Mouse (Mus musculus) liver, postnatal 0 days (tissue): ENCODE data around the gene Rbm47. TPM values are rescaled to one million over a fixed set of nuclear protein-coding genes. Genes with fewer than 3 reads are reported as not detected.

Experiments used
- ATAC-seq: fragments of 200-750 bp; cut with Nextera tagmentation; 2 replicates; pipeline ENCODE4 v1.8.0; 2017; ENCODE audit warnings: mild to moderate bottlenecking, moderate library complexity
- DNase-seq: peaks from one replicate; pipeline ENCODE4 v3.0.0-alpha.2; 2016
- H3K27ac ChIP-seq: fragments of 300-500 bp; sonication (generic); 2 replicates; pipeline ENCODE4 v1.5.1; 2014; ENCODE audit warnings: antibody characterized with exemption, moderate library complexity, mild to moderate bottlenecking, low read depth
- H3K27me3 ChIP-seq: fragments of 300-500 bp; sonication (generic); 2 replicates; pipeline ENCODE4 v1.6.1; 2014; ENCODE audit warnings: low read length, control low read depth, mixed read lengths; ENCODE audit not compliant: insufficient read depth
- H3K36me3 ChIP-seq: fragments of 300-500 bp; sonication (generic); replicated peaks from 2 replicates; pipeline ENCODE4 v1.6.1; 2014; ENCODE audit warnings: mild to moderate bottlenecking, control low read depth, low read length, moderate library complexity, mixed read lengths; ENCODE audit not compliant: insufficient read depth
- H3K4me1 ChIP-seq: fragments of 300-500 bp; sonication (generic); 2 replicates; pipeline ENCODE4 v1.6.1; 2014; ENCODE audit warnings: antibody characterized with exemption, mild to moderate bottlenecking, control low read depth; ENCODE audit not compliant: insufficient read depth
- H3K4me2 ChIP-seq: fragments of 300-500 bp; sonication (generic); 2 replicates; pipeline ENCODE4 v1.6.1; 2014; ENCODE audit warnings: low read depth, mild to moderate bottlenecking, low read length, moderate library complexity, mixed read lengths
- H3K4me3 ChIP-seq: fragments of 300-500 bp; sonication (generic); 2 replicates; pipeline ENCODE4 v1.5.1; 2014; ENCODE audit warnings: low read depth, low read length
- H3K9ac ChIP-seq: fragments of 300-500 bp; sonication (generic); replicated peaks from 2 replicates; pipeline ENCODE4 v1.6.1; 2014; ENCODE audit warnings: mild to moderate bottlenecking, moderate library complexity
- H3K9me3 ChIP-seq: fragments of 300-500 bp; sonication (generic); 2 replicates; pipeline ENCODE4 v1.6.1; 2016; ENCODE audit warnings: mild to moderate bottlenecking, control low read depth, low read length, mixed read lengths
- CTCF ChIP-seq: sonication (generic); IDR thresholded peaks from 2 replicates; pipeline ENCODE4 v1.5.1; 2016; ENCODE audit warnings: antibody characterized with exemption, low read depth
- EP300 ChIP-seq: IDR thresholded peaks from 2 replicates; pipeline ENCODE4 v1.6.1; 2016; ENCODE audit warnings: antibody characterized with exemption, low read depth, mild to moderate bottlenecking
- WGBS: fragments of 180-500 bp; shearing (Covaris S2); extraction: QIAGEN DNeasy Blood & Tissue Kit; methylation state at CpG from one replicate; pipeline ENCODE4 v1.1.7; 2014; ENCODE audit not compliant: insufficient replicate concordance; 5-methylcytosine and 5-hydroxymethylcytosine counted together
- polyA plus RNA-seq: library from polyadenylated mRNA; unstranded; fragments of >200 nt; fragmentation: Nextera tagmentation; extraction: Ambion mirVana; gene quantifications from 2 replicates; pipeline ENCODE4 v1.2.1, GENCODE M21; 2015

Gene Rbm47
- polyA plus RNA-seq, 1 experiment from 2014 or later = 22.8 TPM

DNA sequence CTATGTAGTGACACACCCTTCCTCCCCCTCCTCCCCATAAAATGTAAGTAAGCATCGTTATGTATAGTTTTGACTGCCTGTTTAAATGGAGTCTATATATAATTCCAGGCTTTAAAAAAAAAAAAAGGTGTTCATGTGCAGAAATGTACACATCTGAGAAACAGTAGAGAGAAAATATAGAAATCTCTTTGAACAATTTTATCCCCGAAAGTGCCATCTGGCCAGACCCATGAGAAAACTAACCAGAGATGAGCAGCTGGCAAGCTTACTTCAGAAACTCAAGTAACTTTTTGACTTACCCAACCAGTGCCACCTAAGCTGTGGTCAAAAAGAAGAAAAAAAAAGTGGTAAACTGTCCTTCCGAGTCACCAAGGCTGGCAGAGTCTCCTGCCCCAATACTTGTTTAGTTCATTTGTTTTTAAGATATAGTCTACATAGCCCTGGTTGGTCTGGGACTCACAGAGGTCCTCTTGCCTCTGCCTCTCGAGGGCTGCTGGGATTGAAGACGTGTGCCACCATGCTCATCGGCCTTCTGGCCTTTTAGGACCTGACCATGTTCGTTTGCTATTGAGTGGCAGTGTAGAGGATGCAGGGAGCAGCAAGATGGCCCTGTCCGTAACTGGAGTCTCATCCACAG lies 4.3 kb downstream of the Rbm47 start:
- no peak for TF ChIP-seq CTCF
- TF ChIP-seq EP300 = no peak
- Histone ChIP-seq H3K9ac (no peak overlapping the region), H3K4me1 (peaks cover 10% of the 10 kb centered on the region), H3K27ac (no peak overlapping the region; the same call in 1 of the 2 replicates), H3K4me3 (no peak overlapping the region), H3K27me3 (no peaks in the 10 kb centered on the region), H3K4me2 (no peak overlapping the region), H3K36me3 (no peaks in the 10 kb centered on the region), H3K9me3 (no peaks in the 10 kb centered on the region)
- ATAC-seq (no peak), DNase-seq (no peak)
- 77% methylated on average over 8 of the region's 8 CpGs for WGBS

DNA sequence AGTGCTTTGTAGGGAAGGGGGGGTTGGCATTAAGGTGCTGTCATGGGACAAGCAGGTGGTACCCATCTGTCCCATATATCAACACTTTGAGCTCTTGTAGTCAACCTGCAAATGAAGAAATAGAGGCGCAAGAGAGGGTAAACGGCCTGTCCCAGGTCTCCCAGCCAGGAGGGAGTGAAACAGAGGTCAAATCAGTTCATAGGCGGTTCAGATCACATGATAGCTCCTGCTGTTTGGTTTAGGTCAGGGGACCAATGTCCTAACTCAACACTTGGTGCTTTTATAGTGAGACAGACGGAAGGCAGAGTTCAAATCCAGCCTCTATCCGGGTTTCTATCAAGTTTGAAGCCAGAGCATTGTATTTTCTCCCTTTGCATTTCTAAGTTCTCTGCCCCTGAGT lies 6.0 kb downstream of the Rbm47 start:
- 53% methylated on average over 5 of the region's 5 CpGs for WGBS
- TF ChIP-seq EP300 = no peak
- no peak for TF ChIP-seq CTCF

DNA sequence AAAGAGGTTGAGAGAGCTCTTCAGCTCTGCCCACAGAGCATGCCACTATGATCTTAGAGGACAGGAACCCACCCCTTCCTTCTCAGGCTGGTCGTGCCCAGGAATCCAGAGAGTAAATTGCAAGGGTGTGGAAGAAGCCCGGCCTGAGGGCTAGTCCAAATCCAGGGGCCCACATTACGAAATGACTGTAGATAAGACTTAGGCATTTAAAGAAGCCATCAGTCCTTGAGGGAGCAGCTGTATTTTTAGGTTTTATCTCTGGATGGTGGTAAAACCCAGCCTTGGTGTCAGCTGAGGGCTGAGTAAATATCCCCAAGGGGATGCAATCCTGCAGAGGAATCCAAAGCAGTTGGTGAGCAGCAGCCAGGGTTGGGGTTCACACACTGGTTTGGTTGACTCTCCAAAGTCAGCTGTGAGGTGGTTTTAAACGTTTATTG lies 6.7 kb downstream of the Rbm47 start:
- peaks cover 10% of the 10 kb centered on the region for H3K4me1 ChIP-seq
- no peak overlapping the region for H3K4me2 ChIP-seq
- 30% methylated on average over 4 of the region's 4 CpGs for WGBS
- H3K36me3 ChIP-seq = no peaks in the 10 kb centered on the region
- DNase-seq = no peak
- ATAC-seq = no peak
- H3K4me3 ChIP-seq = no peak overlapping the region
- no peaks in the 10 kb centered on the region for H3K27me3 ChIP-seq
- no peak for TF ChIP-seq CTCF
- no peak for TF ChIP-seq EP300
- no peaks in the 10 kb centered on the region for H3K9me3 ChIP-seq
- H3K27ac ChIP-seq = no peak overlapping the region
- H3K9ac ChIP-seq = no peak overlapping the region

More for the DNA sequence above, 6.0 kb downstream of the Rbm47 start:
- no peak for DNase-seq
- Histone ChIP-seq H3K9me3 (no peaks in the 10 kb centered on the region), H3K4me3 (no peak overlapping the region), H3K27me3 (no peaks in the 10 kb centered on the region), H3K4me1 (peaks cover 10% of the 10 kb centered on the region), H3K9ac (no peak overlapping the region), H3K27ac (no peak overlapping the region), H3K36me3 (no peaks in the 10 kb centered on the region), H3K4me2 (no peak overlapping the region)
- peak; percentile 57; the same call in 1 of the 2 replicates for ATAC-seq

DNA sequence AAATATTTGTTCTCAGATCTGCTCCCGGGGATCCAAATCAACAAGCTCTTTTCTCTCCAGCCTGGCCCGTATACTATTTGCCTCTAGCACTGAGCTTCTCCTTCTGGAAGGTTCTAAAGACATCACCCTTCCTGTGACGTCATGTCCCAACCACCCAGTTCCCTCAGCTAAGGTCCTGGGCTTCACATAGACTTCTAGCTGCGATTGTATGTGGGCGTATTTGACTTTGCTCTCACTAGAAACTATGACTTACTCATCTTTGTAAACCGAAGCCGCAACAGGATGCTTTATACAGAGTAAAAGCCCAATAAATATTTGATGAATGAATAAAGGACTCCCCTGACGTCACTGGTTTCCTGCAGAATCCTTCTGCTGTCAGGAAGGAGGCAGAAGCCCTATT lies 7.2 kb downstream of the Rbm47 start:
- no peak for ATAC-seq
- H3K9me3 ChIP-seq = no peaks in the 10 kb centered on the region
- 60% methylated on average over 8 of the region's 8 CpGs for WGBS

DNA sequence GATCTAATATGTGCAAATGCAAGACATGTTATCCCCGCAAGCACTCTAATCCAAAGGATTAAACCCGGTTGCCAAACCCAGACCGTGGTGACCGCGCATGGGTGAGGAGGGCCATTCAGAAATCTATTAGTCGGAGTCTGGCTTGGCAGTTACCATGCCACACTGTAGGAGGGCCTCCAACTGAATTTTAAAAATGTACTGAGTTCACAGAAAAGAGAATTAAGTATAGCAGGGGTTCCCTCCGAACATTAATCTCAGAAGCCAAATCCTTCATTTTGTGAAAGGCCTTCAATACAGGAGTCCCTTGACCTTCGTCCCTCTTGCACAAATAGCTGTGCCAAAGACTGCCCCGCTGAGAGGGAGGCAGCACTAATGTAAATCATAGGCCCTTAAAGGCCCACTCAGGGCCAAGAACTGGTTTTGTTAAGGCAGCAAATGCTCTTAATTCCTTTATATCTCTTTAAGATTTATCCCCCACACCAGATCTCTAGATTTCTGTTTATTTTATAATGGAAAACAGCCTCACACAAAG lies 16.4 kb downstream of the Rbm47 start:
- no peaks in the 10 kb centered on the region for H3K36me3 ChIP-seq
- H3K4me3 ChIP-seq = no peak overlapping the region
- DNase-seq (no peak), ATAC-seq (peak; percentile 49; the same call in 1 of the 2 replicates)
- H3K9ac ChIP-seq = no peak overlapping the region
- no peaks in the 10 kb centered on the region for H3K9me3 ChIP-seq
- 73% methylated on average over 9 of the region's 9 CpGs for WGBS
- H3K4me1 ChIP-seq = peaks cover 10% of the 10 kb centered on the region; the same call in 1 of the 2 replicates
- H3K27me3 ChIP-seq = peaks cover 4% of the 10 kb centered on the region; the same call in 1 of the 2 replicates
- H3K27ac ChIP-seq = peak overlapping the region; percentile 48; the same call in 1 of the 2 replicates
- H3K4me2 ChIP-seq = no peak overlapping the region
- TF ChIP-seq EP300 (no peak), CTCF (no peak)

More for the DNA sequence above, 7.2 kb downstream of the Rbm47 start:
- Histone ChIP-seq H3K9ac (no peak overlapping the region), H3K4me3 (no peak overlapping the region), H3K27me3 (no peaks in the 10 kb centered on the region), H3K36me3 (no peaks in the 10 kb centered on the region), H3K27ac (no peak overlapping the region), H3K4me2 (no peak overlapping the region), H3K4me1 (peaks cover 10% of the 10 kb centered on the region)
- TF ChIP-seq CTCF (no peak), EP300 (no peak)
- no peak for DNase-seq

DNA sequence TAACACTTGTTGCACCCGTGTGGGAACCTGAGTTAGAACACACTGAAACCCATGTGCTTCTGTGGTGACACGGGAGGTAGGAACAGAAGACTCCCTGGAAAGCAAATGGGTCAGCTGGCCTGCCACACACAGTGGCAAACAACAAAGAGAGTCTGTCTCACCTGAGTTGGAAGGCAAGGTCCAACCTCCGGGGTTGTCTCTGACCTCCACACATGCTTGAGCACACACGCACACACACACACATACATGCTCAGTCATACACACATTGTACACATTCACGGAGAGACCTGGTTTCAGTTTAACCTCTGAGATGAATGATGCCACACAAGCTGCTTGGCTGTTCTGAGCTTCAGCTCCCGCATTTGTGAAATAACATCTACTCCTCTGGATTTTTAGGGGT lies 18.3 kb downstream of the Rbm47 start:
- Histone ChIP-seq H3K27ac (peak overlapping the region; percentile 46; the same call in 1 of the 2 replicates), H3K4me1 (peaks cover 10% of the 10 kb centered on the region; the same call in 1 of the 2 replicates), H3K4me3 (no peak overlapping the region), H3K36me3 (no peaks in the 10 kb centered on the region), H3K4me2 (no peak overlapping the region), H3K27me3 (peaks cover 14% of the 10 kb centered on the region), H3K9me3 (no peaks in the 10 kb centered on the region), H3K9ac (no peak overlapping the region)
- TF ChIP-seq EP300 = no peak
- TF ChIP-seq CTCF = no peak
- WGBS = 54% methylated on average over 6 of the region's 6 CpGs
- DNase-seq (peak; percentile 43), ATAC-seq (peak; percentile 66)
